Comparison of ENCODE assay signal across 8 mouse cellular contexts in genomic region chr15:88651019-88651418, GRCm38 (mm10). TPM values are rescaled to one million over a fixed set of nuclear protein-coding genes. Genes with fewer than 3 reads are reported as not detected.
DNase-seq lines count a peak whose midpoint lies in the region; ATAC-seq and TF ChIP-seq lines count a peak whose summit lies in the region.

No protein-coding gene starts in this region.

- 18% methylated on average over 13 of the region's 13 CpGs for WGBS in liver, adult 2 months
- WGBS in neural tube, embryonic 14.5 days, result 19% methylated on average over 13 of the region's 13 CpGs

- TF ChIP-seq POLR2A in liver, adult 2 months (IDR thresholded peaks at IDR 0.05; ENCODE audit: extremely low read depth, insufficient read depth, low read length), result no peak

- H3K27ac ChIP-seq in liver, adult 2 months (replicated peaks; ENCODE audit: insufficient read depth, low read depth, low read length), result no peak overlapping the region
- H3K27ac ChIP-seq in neural tube, embryonic 14.5 days (ENCODE audit: low read depth, low read length), result no peak overlapping the region

- no peaks in the 10 kb centered on the region for H3K79me2 ChIP-seq in liver, adult 2 months (ENCODE audit: control insufficient read depth, insufficient read depth, low read length)

- no peaks in the 10 kb centered on the region for H3K4me1 ChIP-seq in liver, adult 2 months (ENCODE audit: control insufficient read depth, insufficient read depth, low read length)
- no peaks in the 10 kb centered on the region for H3K4me1 ChIP-seq in neural tube, embryonic 14.5 days (ENCODE audit: control insufficient read depth, insufficient read depth, low read length)

- H3K27me3 ChIP-seq in liver, adult 2 months (ENCODE audit: control insufficient read depth, insufficient read depth, low read length), result no peaks in the 10 kb centered on the region
- H3K27me3 ChIP-seq in neural tube, embryonic 14.5 days (ENCODE audit: control insufficient read depth, insufficient read depth, low read length), result no peaks in the 10 kb centered on the region

- H3K36me3 ChIP-seq in liver, adult 2 months (ENCODE audit: control insufficient read depth, insufficient read depth, low read length), result no peaks in the 10 kb centered on the region
- no peaks in the 10 kb centered on the region for H3K36me3 ChIP-seq in neural tube, embryonic 14.5 days (ENCODE audit: control insufficient read depth, insufficient read depth, low read length)

- no peak overlapping the region for H3K4me2 ChIP-seq in neural tube, embryonic 14.5 days (ENCODE audit: low read depth, low read length)

- TF ChIP-seq CTCF in liver, adult 2 months (IDR thresholded peaks at IDR 0.05; ENCODE audit: low read depth, low read length), result peak; percentile 85

- DNase-seq in urinary bladder, adult 2 months (ENCODE audit: low spot score), result peak; percentile 37
- DNase-seq in urinary bladder, postnatal 4 days (ENCODE audit: low spot score in 2 of 2), result no peak
- peak; percentile 87 to 93 for DNase-seq in cerebellum, adult 18-20 months
- peak; percentile 61 for DNase-seq in forelimb bud, embryonic 11.5 days (ENCODE audit: low read depth, low spot score)
- peak; percentile 57 for DNase-seq in kidney, adult 9 months
- DNase-seq in liver, adult 2 months (ENCODE audit: extremely low read depth, low read depth, low spot score), result peak; percentile 20
- DNase-seq in thymus, postnatal 10 days (ENCODE audit: low spot score in 2 of 2), result peak; percentile 6 to 52

- no peaks in the 10 kb centered on the region for H3K9me3 ChIP-seq in neural tube, embryonic 14.5 days (ENCODE audit: control insufficient read depth, low read length)

- ATAC-seq in neural tube, embryonic 14.5 days (ENCODE audit: low read depth), result peak; percentile 14; the same call in 1 of the 2 replicates

- H3K9ac ChIP-seq in liver, adult 2 months (ENCODE audit: low read depth, low read length), result no peak overlapping the region
- no peak overlapping the region for H3K9ac ChIP-seq in neural tube, embryonic 14.5 days (replicated peaks; ENCODE audit: low read depth, low read length)

- no peak overlapping the region for H3K4me3 ChIP-seq in liver, adult 2 months (ENCODE audit: insufficient read depth, low read depth, low read length)
- H3K4me3 ChIP-seq in neural tube, embryonic 14.5 days (ENCODE audit: low read depth, low read length), result no peak overlapping the region

RNA-seq across cellular contexts. Expression of gene Zdhhc25, which starts 50.9 kb away (rescaled TPM):
- not detected in 2 replicates for polyA plus RNA-seq in urinary bladder, adult 2 months (2012; rRNA removed)
- not detected in 2 replicates for total RNA-seq in liver, adult 2 months (2014; rRNA removed)
- polyA plus RNA-seq in liver, adult 2 months (2012; rRNA removed), result not detected in 2 replicates
- polyA plus RNA-seq in neural tube, embryonic 14.5 days (2014; fragmentation: Nextera tagmentation; extraction: Ambion mirVana), result not detected in 2 replicates

Comparison
In these comparisons a context has a peak if more than half of its experiments do, and no peak if none do; other contexts are left out.
1. DNase-seq: peak in urinary bladder, adult 2 months (single experiment), cerebellum, adult 18-20 months (2 of 2), forelimb bud, embryonic 11.5 days (single experiment), kidney, adult 9 months (single experiment), liver, adult 2 months (single experiment) and thymus, postnatal 10 days (2 of 2); none in urinary bladder, postnatal 4 days (0 of 2).